11 mouse cellular contexts compared by ENCODE assay signal in the genomic region with DNA sequence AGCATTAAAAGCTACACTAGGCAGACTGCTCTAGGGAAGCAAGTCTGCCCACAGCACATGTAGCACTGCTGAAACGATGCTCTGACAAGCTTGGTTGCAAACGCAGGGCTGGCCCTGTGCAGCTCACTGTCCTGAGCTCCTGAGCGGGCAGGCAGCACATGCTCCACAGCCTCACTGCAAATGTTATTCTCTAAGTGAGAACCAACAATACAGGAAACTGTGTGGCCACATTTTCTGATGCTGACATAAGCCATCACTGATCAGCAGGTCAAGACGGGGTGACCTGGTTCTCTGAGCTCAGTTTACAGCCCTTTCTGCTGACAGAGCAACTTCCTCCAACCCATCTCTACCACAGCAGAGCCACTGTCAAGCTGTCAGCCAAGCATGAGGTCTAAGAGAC. TPM values are rescaled to one million over a fixed set of nuclear protein-coding genes. Genes with fewer than 3 reads are reported as not detected.
DNase-seq lines count a peak whose midpoint lies in the region; ATAC-seq and TF ChIP-seq lines count a peak whose summit lies in the region.
"Had no signal": no experiment of that assay in that cellular context is flagged by ENCODE, and none has a peak within 500 bp of the region (broad histone marks: within the 10 kb centered on the region; RNA-seq: fewer than 3 reads in every experiment).

No protein-coding gene starts in this region.

- no peaks in the 10 kb centered on the region for H3K36me3 ChIP-seq in midbrain, embryonic 10.5 days
- peaks cover 6% of the 10 kb centered on the region; the same call in 1 of the 2 replicates for H3K36me3 ChIP-seq in midbrain, postnatal 0 days (ENCODE audit: insufficient read depth, low read length)
- H3K36me3 ChIP-seq in embryonic facial prominence, embryonic 14.5 days (ENCODE audit: control insufficient read depth, insufficient read depth, low read length), result no peaks in the 10 kb centered on the region
- no peaks in the 10 kb centered on the region; the same call in 1 of the 2 replicates for H3K36me3 ChIP-seq in thymus, adult 2 months (ENCODE audit: control insufficient read depth, insufficient read depth, low read length)

- H3K27me3 ChIP-seq in midbrain, embryonic 10.5 days (ENCODE audit: low read depth, poor library complexity, severe bottlenecking), result no peaks in the 10 kb centered on the region
- H3K27me3 ChIP-seq in midbrain, postnatal 0 days (ENCODE audit: insufficient read depth, low read length), result no peaks in the 10 kb centered on the region
- no peaks in the 10 kb centered on the region for H3K27me3 ChIP-seq in embryonic facial prominence, embryonic 14.5 days (replicated peaks; ENCODE audit: control insufficient read depth, insufficient read depth, low read length)
- H3K27me3 ChIP-seq in thymus, adult 2 months (ENCODE audit: control insufficient read depth, insufficient read depth, low read length), result no peaks in the 10 kb centered on the region

- H3K9me3 ChIP-seq in midbrain, embryonic 10.5 days (replicated peaks), result no peaks in the 10 kb centered on the region
- no peaks in the 10 kb centered on the region for H3K9me3 ChIP-seq in midbrain, postnatal 0 days (ENCODE audit: low read length)
- no peaks in the 10 kb centered on the region for H3K9me3 ChIP-seq in embryonic facial prominence, embryonic 14.5 days (ENCODE audit: control insufficient read depth, low read length)

- H3K4me3 ChIP-seq in midbrain, embryonic 10.5 days, result no peak overlapping the region
- no peak overlapping the region for H3K4me3 ChIP-seq in midbrain, postnatal 0 days (ENCODE audit: low read depth, low read length)
- H3K4me3 ChIP-seq in embryonic facial prominence, embryonic 14.5 days (ENCODE audit: low read depth, low read length), result no peak overlapping the region
- no peak overlapping the region for H3K4me3 ChIP-seq in thymus, adult 2 months (ENCODE audit: control insufficient read depth, insufficient read depth, low read length)

- no peak overlapping the region for H3K9ac ChIP-seq in midbrain, postnatal 0 days (replicated peaks; ENCODE audit: low read length, poor library complexity, severe bottlenecking)
- H3K9ac ChIP-seq in embryonic facial prominence, embryonic 14.5 days (ENCODE audit: low read depth, low read length), result no peak overlapping the region
- H3K9ac ChIP-seq: liver, embryonic 14.5 days had no signal

- H3K4me1 ChIP-seq in midbrain, embryonic 10.5 days, result peaks cover 14% of the 10 kb centered on the region
- H3K4me1 ChIP-seq in midbrain, postnatal 0 days (ENCODE audit: insufficient read depth, low read length), result no peaks in the 10 kb centered on the region
- no peaks in the 10 kb centered on the region for H3K4me1 ChIP-seq in embryonic facial prominence, embryonic 14.5 days (ENCODE audit: control insufficient read depth, insufficient read depth, low read length)
- no peaks in the 10 kb centered on the region for H3K4me1 ChIP-seq in thymus, adult 2 months (replicated peaks; ENCODE audit: control insufficient read depth, insufficient read depth, low read length)

- 24% methylated on average over 4 of the region's 4 CpGs for WGBS in midbrain, embryonic 10.5 days
- WGBS in midbrain, postnatal 0 days, result 24% methylated on average over 4 of the region's 4 CpGs
- WGBS in embryonic facial prominence, embryonic 14.5 days, result 5% methylated on average over 4 of the region's 4 CpGs
- WGBS in thymus, adult 2 months, result 68% methylated on average over 4 of the region's 4 CpGs

- 0 out of 2 replicates have a peak overlapping the region, but pooled peaks have one; percentile 24 for H3K27ac ChIP-seq in midbrain, embryonic 10.5 days (replicated peaks)
- H3K27ac ChIP-seq in midbrain, postnatal 0 days (ENCODE audit: low read depth, low read length), result no peak overlapping the region
- H3K27ac ChIP-seq in embryonic facial prominence, embryonic 14.5 days (replicated peaks; ENCODE audit: low read depth, low read length), result no peak overlapping the region
- H3K27ac ChIP-seq in thymus, adult 2 months (ENCODE audit: control insufficient read depth, insufficient read depth, low read length), result no peak overlapping the region
- H3K27ac ChIP-seq: liver, embryonic 14.5 days had no signal

- ATAC-seq in midbrain, postnatal 0 days (ENCODE audit: low FRiP score), result no peak
- ATAC-seq in embryonic facial prominence, embryonic 14.5 days (ENCODE audit: low read depth), result 0 out of 2 replicates have a peak, but pooled peaks have one; percentile 18

- TF ChIP-seq POLR2A in thymus, adult 2 months (IDR thresholded peaks at IDR 0.05; ENCODE audit: control insufficient read depth, extremely low read depth, insufficient read depth, low read length, poor library complexity), result no peak

- DNase-seq in gastrocnemius, adult 18-20 months (ENCODE audit: low spot score), result peak; percentile 47
- DNase-seq in gastrocnemius, postnatal 4 days (ENCODE audit: low spot score in 2 of 2), result no peak
- peak; percentile 24 for DNase-seq in midbrain, embryonic 10.5 days (ENCODE audit: low spot score)
- DNase-seq in midbrain, postnatal 0 days (ENCODE audit: low spot score), result no peak
- peak; percentile 34 for DNase-seq in embryonic facial prominence, embryonic 14.5 days (ENCODE audit: low spot score)
- DNase-seq in skeletal muscle tissue, adult 2 months (ENCODE audit: low read depth, low spot score), result peak; percentile 79
- no peak for DNase-seq in thymus, adult 2 months
- DNase-seq in adrenal gland, postnatal 4 days (ENCODE audit: low spot score in 2 of 2), result no peak
- DNase-seq: adrenal gland, postnatal 36 days had no signal

- TF ChIP-seq CTCF in midbrain, postnatal 0 days (IDR thresholded peaks at IDR 0.05), result no peak
- TF ChIP-seq CTCF in thymus, adult 2 months (IDR thresholded peaks at IDR 0.05; ENCODE audit: borderline replicate concordance, control insufficient read depth, extremely low read depth, insufficient read depth, low read length, poor library complexity), result no peak

- no peak overlapping the region for H3K4me2 ChIP-seq in midbrain, postnatal 0 days (ENCODE audit: low read depth, low read length, poor library complexity, severe bottlenecking)
- no peak overlapping the region for H3K4me2 ChIP-seq in embryonic facial prominence, embryonic 14.5 days (ENCODE audit: low read depth, low read length)

RNA-seq across cellular contexts. Expression of gene Hus1b, which starts 34.5 kb away (rescaled TPM):
- total RNA-seq in gastrocnemius, adult 18-20 months (2021), result not detected
- under 1 TPM; 0.91 to 0.93 TPM for total RNA-seq in gastrocnemius, postnatal 4 days (2021)
- polyA plus RNA-seq in midbrain, embryonic 10.5 days (2016; fragmentation: Nextera tagmentation; extraction: Ambion mirVana), result 0.10 TPM in 1 of 2 replicates, not detected in the other
- total RNA-seq in midbrain, postnatal 0 days (2014; rRNA removed), result 0.66 and 0.99 TPM in 2 replicates
- polyA plus RNA-seq in midbrain, postnatal 0 days (2015; fragmentation: Nextera tagmentation; extraction: Ambion mirVana), result not detected in 2 replicates
- not detected in 2 replicates for polyA plus RNA-seq in embryonic facial prominence, embryonic 14.5 days (2014; fragmentation: Nextera tagmentation; extraction: Ambion mirVana)
- polyA plus RNA-seq in thymus, adult 2 months (2012; rRNA removed), result 0.77 and 1.1 TPM in 2 replicates
- under 1 TPM; 0.51 to 0.59 TPM for total RNA-seq in adrenal gland, postnatal 4 days (2021)
- polyA plus RNA-seq: heart, embryonic 14.5 days had no signal

Comparison
In these comparisons a context has a peak if more than half of its experiments do, and no peak if none do; other contexts are left out.
1. DNase-seq: peak in gastrocnemius, adult 18-20 months (single experiment), midbrain, embryonic 10.5 days (single experiment), embryonic facial prominence, embryonic 14.5 days (single experiment) and skeletal muscle tissue, adult 2 months (single experiment); none in gastrocnemius, postnatal 4 days (0 of 2), midbrain, postnatal 0 days (single experiment), thymus, adult 2 months (single experiment) and adrenal gland, postnatal 4 days (0 of 2).